ENCODE assay signal across 16 mouse cellular contexts in the genomic region with DNA sequence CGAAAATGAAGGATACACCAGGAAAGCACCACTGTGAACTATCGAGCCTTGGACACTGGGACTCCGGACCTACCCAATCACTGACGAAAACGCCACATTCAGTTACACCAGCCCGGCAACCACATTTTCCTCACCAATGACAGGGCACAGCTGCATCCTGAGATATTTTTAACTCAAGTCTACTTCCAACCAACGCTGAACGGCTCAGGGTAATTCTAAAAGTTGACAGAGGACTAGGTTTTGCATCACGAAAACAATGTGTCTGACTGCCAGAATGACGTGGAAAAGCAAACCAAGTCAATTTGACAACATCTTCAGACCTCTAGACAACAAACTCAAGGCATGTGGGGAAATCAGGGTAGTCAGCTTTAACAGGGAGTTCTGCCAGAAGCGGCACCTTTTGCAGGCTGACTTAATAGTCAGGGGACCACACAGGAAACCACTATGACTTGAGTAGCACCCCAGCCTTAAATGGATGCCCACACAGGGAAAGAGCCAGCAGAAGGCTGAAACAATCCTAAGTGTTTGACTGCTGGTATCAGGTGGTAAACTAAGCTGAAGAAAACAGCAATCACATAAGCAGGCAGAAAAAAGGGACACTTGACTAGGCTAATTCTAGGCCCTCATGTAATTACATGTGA. TPM values are rescaled to one million over a fixed set of nuclear protein-coding genes. Genes with fewer than 3 reads are reported as not detected.
A peak's percentile ranks its signal among the peaks of the same experiment; 100 is the strongest.
DNase-seq lines count a peak whose midpoint lies in the region; ATAC-seq and TF ChIP-seq lines count a peak whose summit lies in the region.
"Had no signal": no experiment of that assay in that cellular context is flagged by ENCODE, and none has a peak within 500 bp of the region (broad histone marks: within the 10 kb centered on the region; RNA-seq: fewer than 3 reads in every experiment).

No protein-coding gene starts in this region.

- H3K27ac ChIP-seq in heart, postnatal 0 days (ENCODE audit: low read depth), result peak overlapping the region; percentile 33
- H3K27ac ChIP-seq in heart, embryonic 10.5 days, result no peak overlapping the region
- H3K27ac ChIP-seq in thymus, adult 2 months (ENCODE audit: control insufficient read depth, insufficient read depth, low read length), result peak overlapping the region; percentile 46
- H3K27ac ChIP-seq in intestine, embryonic 16.5 days (ENCODE audit: low read length), result no peak overlapping the region
- H3K27ac ChIP-seq: embryonic facial prominence, embryonic 10.5 days; hindbrain, embryonic 10.5 days had no signal

- TF ChIP-seq CTCF in heart, postnatal 0 days (IDR thresholded peaks at IDR 0.05; ENCODE audit: low read depth), result no peak
- TF ChIP-seq CTCF in thymus, adult 2 months (IDR thresholded peaks at IDR 0.05; ENCODE audit: borderline replicate concordance, control insufficient read depth, extremely low read depth, insufficient read depth, low read length, poor library complexity), result no peak

- no peak for TF ChIP-seq EP300 in heart, postnatal 0 days (IDR thresholded peaks at IDR 0.05; ENCODE audit: low read depth)

- no peak overlapping the region for H3K4me3 ChIP-seq in heart, postnatal 0 days (ENCODE audit: low read depth, low read length)
- no peak overlapping the region for H3K4me3 ChIP-seq in heart, embryonic 10.5 days
- H3K4me3 ChIP-seq in thymus, adult 2 months (ENCODE audit: control insufficient read depth, insufficient read depth, low read length), result 0 out of 2 replicates have a peak overlapping the region, but pooled peaks have one; percentile 2
- no peak overlapping the region for H3K4me3 ChIP-seq in intestine, embryonic 16.5 days (ENCODE audit: low read length)
- H3K4me3 ChIP-seq: embryonic facial prominence, embryonic 10.5 days; hindbrain, embryonic 10.5 days had no signal

- H3K4me2 ChIP-seq in heart, postnatal 0 days (ENCODE audit: low read depth, low read length), result peak overlapping the region; percentile 4; the same call in 1 of the 2 replicates
- H3K4me2 ChIP-seq in intestine, embryonic 16.5 days (ENCODE audit: low read depth, low read length), result no peak overlapping the region

- no peaks in the 10 kb centered on the region for H3K9me3 ChIP-seq in heart, postnatal 0 days (replicated peaks; ENCODE audit: control insufficient read depth, low read length)
- H3K9me3 ChIP-seq in heart, embryonic 10.5 days, result no peaks in the 10 kb centered on the region
- H3K9me3 ChIP-seq in intestine, embryonic 16.5 days (ENCODE audit: control insufficient read depth, low read length), result no peaks in the 10 kb centered on the region
- H3K9me3 ChIP-seq: embryonic facial prominence, embryonic 10.5 days; G1E; hindbrain, embryonic 10.5 days had no signal

- peak; percentile 66 for ATAC-seq in heart, postnatal 0 days (ENCODE audit: insufficient read depth, low read depth)
- no peak for ATAC-seq in intestine, embryonic 16.5 days
- ATAC-seq: activated CD4-positive, CD25-positive, alpha-beta regulatory T cell, adult 4 months had no signal

- DNase-seq in heart, postnatal 0 days (ENCODE audit: low spot score), result peak; percentile 36
- no peak for DNase-seq in heart, embryonic 10.5 days (ENCODE audit: low spot score)
- DNase-seq in T-cell, adult 2 months (ENCODE audit: low spot score), result peak; percentile 80
- DNase-seq in induced T-regulatory cell, adult 2 months (ENCODE audit: low read depth), result peak; percentile 15
- peak; percentile 30 for DNase-seq in thymus, adult 2 months
- DNase-seq in testis, postnatal 14 days (ENCODE audit: low spot score), result no peak
- no peak for DNase-seq in layer of hippocampus, adult 9-10 months (ENCODE audit: low spot score)
- DNase-seq: cerebellum, adult 9-11 months; kidney, adult 2 months; lung, postnatal 14 days; spleen, adult 18-20 months had no signal

- H3K36me3 ChIP-seq in heart, postnatal 0 days (replicated peaks; ENCODE audit: control insufficient read depth, insufficient read depth, low read length), result peaks cover 34% of the 10 kb centered on the region; the same call in 1 of the 2 replicates
- peaks cover 61% of the 10 kb centered on the region for H3K36me3 ChIP-seq in heart, embryonic 10.5 days
- no peaks in the 10 kb centered on the region for H3K36me3 ChIP-seq in thymus, adult 2 months (ENCODE audit: control insufficient read depth, insufficient read depth, low read length)
- H3K36me3 ChIP-seq in intestine, embryonic 16.5 days (ENCODE audit: control insufficient read depth, insufficient read depth, low read length), result no peaks in the 10 kb centered on the region
- H3K36me3 ChIP-seq: G1E had no signal

- TF ChIP-seq POLR2A in thymus, adult 2 months (IDR thresholded peaks at IDR 0.05; ENCODE audit: control insufficient read depth, extremely low read depth, insufficient read depth, low read length, poor library complexity), result no peak

- H3K9ac ChIP-seq in heart, postnatal 0 days (replicated peaks; ENCODE audit: low read depth, low read length), result no peak overlapping the region
- no peak overlapping the region for H3K9ac ChIP-seq in intestine, embryonic 16.5 days (ENCODE audit: low read depth, low read length)

- no peaks in the 10 kb centered on the region; the same call in 1 of the 2 replicates for H3K4me1 ChIP-seq in heart, postnatal 0 days (ENCODE audit: control insufficient read depth, insufficient read depth)
- peaks cover 6% of the 10 kb centered on the region; the same call in 1 of the 2 replicates for H3K4me1 ChIP-seq in heart, embryonic 10.5 days
- H3K4me1 ChIP-seq in thymus, adult 2 months (replicated peaks; ENCODE audit: control insufficient read depth, insufficient read depth, low read length), result peaks cover 22% of the 10 kb centered on the region
- H3K4me1 ChIP-seq in intestine, embryonic 16.5 days (ENCODE audit: control insufficient read depth, insufficient read depth, low read length), result no peaks in the 10 kb centered on the region
- H3K4me1 ChIP-seq: embryonic facial prominence, embryonic 10.5 days; hindbrain, embryonic 10.5 days had no signal

- 29% methylated on average over 11 of the region's 11 CpGs for WGBS in heart, postnatal 0 days
- WGBS in heart, embryonic 10.5 days, result 68% methylated on average over 11 of the region's 11 CpGs
- WGBS in thymus, adult 2 months, result 8% methylated on average over 11 of the region's 11 CpGs
- WGBS in intestine, embryonic 16.5 days, result 80% methylated on average over 11 of the region's 11 CpGs

- H3K27me3 ChIP-seq in heart, postnatal 0 days (ENCODE audit: control insufficient read depth, insufficient read depth, low read length), result no peaks in the 10 kb centered on the region
- H3K27me3 ChIP-seq in heart, embryonic 10.5 days (ENCODE audit: insufficient read depth, poor library complexity, severe bottlenecking), result no peaks in the 10 kb centered on the region
- H3K27me3 ChIP-seq in thymus, adult 2 months (ENCODE audit: control insufficient read depth, insufficient read depth, low read length), result no peaks in the 10 kb centered on the region
- no peaks in the 10 kb centered on the region for H3K27me3 ChIP-seq in intestine, embryonic 16.5 days (replicated peaks; ENCODE audit: control insufficient read depth, insufficient read depth, low read length)

RNA-seq across cellular contexts. Expression of gene Bend4, which starts 32.8 kb away (rescaled TPM):
- 11.2 and 13.3 TPM in 2 replicates for total RNA-seq in heart, postnatal 0 days (2014; rRNA removed; ENCODE audit: low replicate concordance)
- polyA plus RNA-seq in heart, postnatal 0 days (2015; fragmentation: Nextera tagmentation; extraction: Ambion mirVana), result 5.8 and 6.8 TPM in 2 replicates
- 23.5 and 24.0 TPM in 2 replicates for polyA plus RNA-seq in heart, embryonic 10.5 days (2016; fragmentation: Nextera tagmentation; extraction: Ambion mirVana)
- 0.75 and 0.89 TPM in 2 replicates for polyA plus RNA-seq in thymus, adult 2 months (2012; rRNA removed)
- 3.0 and 4.0 TPM in 2 replicates for polyA plus RNA-seq in intestine, embryonic 16.5 days (2015; fragmentation: Nextera tagmentation; extraction: Ambion mirVana)

Comparison
In these comparisons a context has a peak if more than half of its experiments do, and no peak if none do; other contexts are left out.
1. DNase-seq: peak in heart, postnatal 0 days (single experiment), T-cell, adult 2 months (single experiment), induced T-regulatory cell, adult 2 months (single experiment) and thymus, adult 2 months (single experiment); none in heart, embryonic 10.5 days (single experiment), testis, postnatal 14 days (single experiment) and layer of hippocampus, adult 9-10 months (single experiment).
2. H3K27ac ChIP-seq: peak in heart, postnatal 0 days (single experiment) and thymus, adult 2 months (single experiment); none in heart, embryonic 10.5 days (single experiment) and intestine, embryonic 16.5 days (single experiment).